ENCODE assay signal across 12 mouse cellular contexts in genomic region chr15:88999124-88999523, GRCm38 (mm10). TPM values are rescaled to one million over a fixed set of nuclear protein-coding genes. Genes with fewer than 3 reads are reported as not detected.
A peak's percentile ranks its signal among the peaks of the same experiment; 100 is the strongest.
DNase-seq lines count a peak whose midpoint lies in the region; ATAC-seq and TF ChIP-seq lines count a peak whose summit lies in the region.
"Had no signal": no experiment of that assay in that cellular context is flagged by ENCODE, and none has a peak within 500 bp of the region (broad histone marks: within the 10 kb centered on the region; RNA-seq: fewer than 3 reads in every experiment).

No protein-coding gene starts in this region.

- no peak for ATAC-seq in lung, embryonic 14.5 days (ENCODE audit: insufficient read depth)
- ATAC-seq: intestine, embryonic 15.5 days had no signal

- no peaks in the 10 kb centered on the region for H3K4me1 ChIP-seq in heart, adult 2 months (ENCODE audit: control insufficient read depth, insufficient read depth, low read length)
- no peaks in the 10 kb centered on the region for H3K4me1 ChIP-seq in lung, embryonic 14.5 days (ENCODE audit: insufficient read depth)
- H3K4me1 ChIP-seq: intestine, embryonic 15.5 days had no signal

- DNase-seq in heart, adult 2 months, result no peak
- DNase-seq in heart, adult 8-10 months (ENCODE audit: low spot score), result no peak
- no peak for DNase-seq in layer of hippocampus, adult 2 months (ENCODE audit: low spot score in 2 of 2)
- no peak for DNase-seq in layer of hippocampus, postnatal 25 days (ENCODE audit: extremely low spot score in 1 of 2, low spot score in 1 of 2)
- DNase-seq in NIH3T3 (ENCODE audit: low read depth), result peak; percentile 57
- DNase-seq in lung, embryonic 14.5 days, result peak; percentile 25
- DNase-seq in T-cell, adult 2 months (ENCODE audit: low spot score), result no peak
- DNase-seq: cerebellum, adult 9-11 months had no signal

- H3K9ac ChIP-seq in heart, adult 2 months (ENCODE audit: low read depth, low read length), result no peak overlapping the region
- H3K9ac ChIP-seq in lung, embryonic 14.5 days, result no peak overlapping the region
- H3K9ac ChIP-seq: intestine, embryonic 15.5 days; limb, embryonic 13.5 days had no signal

- H3K4me2 ChIP-seq in lung, embryonic 14.5 days, result no peak overlapping the region
- H3K4me2 ChIP-seq: intestine, embryonic 15.5 days; limb, embryonic 13.5 days had no signal

- no peak overlapping the region for H3K4me3 ChIP-seq in heart, adult 2 months
- H3K4me3 ChIP-seq in layer of hippocampus, adult 2 months, result no peak overlapping the region
- H3K4me3 ChIP-seq in lung, embryonic 14.5 days (ENCODE audit: low read depth, low read length), result no peak overlapping the region
- H3K4me3 ChIP-seq: intestine, embryonic 15.5 days; limb, embryonic 13.5 days had no signal

- H3K36me3 ChIP-seq in heart, adult 2 months (ENCODE audit: control insufficient read depth, insufficient read depth, low read length), result no peaks in the 10 kb centered on the region
- H3K36me3 ChIP-seq in lung, embryonic 14.5 days (ENCODE audit: insufficient read depth), result no peaks in the 10 kb centered on the region
- H3K36me3 ChIP-seq: intestine, embryonic 15.5 days; limb, embryonic 13.5 days had no signal

- H3K79me2 ChIP-seq in heart, adult 2 months (replicated peaks; ENCODE audit: control insufficient read depth, insufficient read depth, low read length), result no peaks in the 10 kb centered on the region

- H3K27ac ChIP-seq in heart, adult 2 months, result no peak overlapping the region
- H3K27ac ChIP-seq in layer of hippocampus, adult 2 months, result no peak overlapping the region
- no peak overlapping the region for H3K27ac ChIP-seq in lung, embryonic 14.5 days (ENCODE audit: low read depth)
- H3K27ac ChIP-seq: intestine, embryonic 15.5 days; limb, embryonic 13.5 days had no signal

- peak; percentile 56 for TF ChIP-seq CTCF in heart, adult 2 months (IDR thresholded peaks at IDR 0.05)
- TF ChIP-seq CTCF in layer of hippocampus, adult 2 months (conservative IDR thresholded peaks at IDR 0.05), result peak; percentile 72
- peak; percentile 51 for TF ChIP-seq CTCF in lung, embryonic 14.5 days (IDR thresholded peaks at IDR 0.05; ENCODE audit: low read depth)

- no peaks in the 10 kb centered on the region for H3K9me3 ChIP-seq in lung, embryonic 14.5 days (ENCODE audit: low read depth, low read length)
- H3K9me3 ChIP-seq: intestine, embryonic 15.5 days; limb, embryonic 13.5 days had no signal

- TF ChIP-seq POLR2A in heart, adult 2 months (IDR thresholded peaks at IDR 0.05; ENCODE audit: insufficient read depth, low read depth, low read length), result no peak

- no peak for TF ChIP-seq EP300 in heart, adult 2 months (IDR thresholded peaks at IDR 0.05; ENCODE audit: insufficient read depth, low read depth, low read length)

- H3K27me3 ChIP-seq in heart, adult 2 months (ENCODE audit: control insufficient read depth, insufficient read depth, low read length), result no peaks in the 10 kb centered on the region
- H3K27me3 ChIP-seq in lung, embryonic 14.5 days (ENCODE audit: insufficient read depth, low read length), result no peaks in the 10 kb centered on the region
- H3K27me3 ChIP-seq: intestine, embryonic 15.5 days; limb, embryonic 13.5 days had no signal

- intact Hi-C loops in heart, adult 2 months (cut with DNase I), result no loop called here

- 76% methylated on average over 2 of the region's 2 CpGs for WGBS in heart, adult 2 months
- WGBS in lung, embryonic 14.5 days, result 65% methylated on average over 2 of the region's 2 CpGs

RNA-seq across cellular contexts. Expression of gene Mov10l1, which starts 16.4 kb away (rescaled TPM):
- 100 to 1,000 TPM in 1 of 2 experiments, 10 to 100 TPM in 1; 96.4 to 107 TPM for total RNA-seq in heart, adult 2 months (2021)
- 51.7 and 85.0 TPM in 2 replicates for polyA plus RNA-seq in heart, adult 2 months (2012; rRNA removed)
- 100 to 1,000 TPM; 105 to 126 (median 121) TPM for total RNA-seq in heart, adult 8-10 months (2022)
- not detected for total RNA-seq in layer of hippocampus, adult 2 months (2021)
- total RNA-seq in layer of hippocampus, postnatal 25 days (2021), result not detected
- polyA plus RNA-seq in lung, embryonic 14.5 days (2014; fragmentation: Nextera tagmentation; extraction: Ambion mirVana), result 0.89 TPM in 1 of 2 replicates, not detected in the other
- total RNA-seq: monocyte, adult 5-6 weeks had no signal
- polyA plus RNA-seq: frontal cortex, adult 2 months; intestine, embryonic 15.5 days; limb, embryonic 13.5 days had no signal

RNA-seq across cellular contexts. Expression of gene Mlc1, which starts 20.3 kb away (rescaled TPM):
- not detected for total RNA-seq in heart, adult 2 months (2021)
- polyA plus RNA-seq in heart, adult 2 months (2012; rRNA removed), result not detected in 2 replicates
- not detected for total RNA-seq in heart, adult 8-10 months (2022)
- 100 to 1,000 TPM; 114 to 116 TPM for total RNA-seq in layer of hippocampus, adult 2 months (2021)
- total RNA-seq in layer of hippocampus, postnatal 25 days (2021), result 100 to 1,000 TPM; 115 to 130 TPM
- polyA plus RNA-seq in lung, embryonic 14.5 days (2014; fragmentation: Nextera tagmentation; extraction: Ambion mirVana), result not detected in 2 replicates
- total RNA-seq: monocyte, adult 5-6 weeks had no signal
- polyA plus RNA-seq: intestine, embryonic 15.5 days had no signal

RNA-seq across cellular contexts. Expression of gene Ttll8, which starts 44.9 kb away (rescaled TPM):
- not detected for total RNA-seq in heart, adult 2 months (2021)
- polyA plus RNA-seq in heart, adult 2 months (2012; rRNA removed), result 0.12 and 0.18 TPM in 2 replicates
- total RNA-seq in heart, adult 8-10 months (2022), result not detected
- 1 to 10 TPM; 1.5 to 2.0 TPM for total RNA-seq in layer of hippocampus, adult 2 months (2021)
- 1 to 10 TPM; 1.9 to 2.1 TPM for total RNA-seq in layer of hippocampus, postnatal 25 days (2021)
- not detected in 2 replicates for polyA plus RNA-seq in lung, embryonic 14.5 days (2014; fragmentation: Nextera tagmentation; extraction: Ambion mirVana)
- total RNA-seq: monocyte, adult 5-6 weeks had no signal
- polyA plus RNA-seq: intestine, embryonic 15.5 days; limb, embryonic 13.5 days had no signal

Comparison
In these comparisons a context has a peak if more than half of its experiments do, and no peak if none do; other contexts are left out.
1. DNase-seq: peak in NIH3T3 (single experiment) and lung, embryonic 14.5 days (single experiment); none in heart, adult 2 months (0 of 2), heart, adult 8-10 months (single experiment), layer of hippocampus, adult 2 months (0 of 2), layer of hippocampus, postnatal 25 days (0 of 2) and T-cell, adult 2 months (single experiment).
2. RNA of gene Mov10l1, which starts 16.4 kb away (total RNA-seq): 105 to 126 TPM in heart, adult 8-10 months and 96.4 to 107 TPM in heart, adult 2 months; not detected in layer of hippocampus, adult 2 months and not detected in layer of hippocampus, postnatal 25 days; every median in the first group is over 10 times any median in the second.
3. RNA of gene Mlc1, which starts 20.3 kb away (total RNA-seq): 115 to 130 TPM in layer of hippocampus, postnatal 25 days and 114 to 116 TPM in layer of hippocampus, adult 2 months; not detected in heart, adult 8-10 months and not detected in heart, adult 2 months; every median in the first group is over 100 times any median in the second.
4. Peak in every context shown above with its lines, with median percentiles within 50 percentile points of each other: CTCF ChIP-seq.